Mouse (Mus musculus) embryonic facial prominence, embryonic 13.5 days (tissue): ENCODE data around the gene Olfr606. TPM values are rescaled to one million over a fixed set of nuclear protein-coding genes. Genes with fewer than 3 reads are reported as not detected.
"Not testable (repeated sequence)": the region's sequence is repeated elsewhere in the genome, so short reads cannot be mapped to it uniquely, and the experiment has no call there.

ENCODE experiments used
- ATAC-seq: fragments of 200-750 bp; cut with Nextera tagmentation; 2 replicates; pipeline ENCODE4 v1.8.0; 2017; ENCODE audit warnings: low read depth; ENCODE audit not compliant: insufficient number of reproducible peaks, insufficient read depth, low FRiP score, low TSS enrichment
- H3K27ac ChIP-seq: fragments of 300-500 bp; sonication (generic); 2 replicates; pipeline ENCODE4 v1.5.1; 2015; ENCODE audit warnings: moderate library complexity, mild to moderate bottlenecking, inconsistent platforms
- H3K27me3 ChIP-seq: fragments of 300-500 bp; sonication (generic); 2 replicates; pipeline ENCODE4 v1.6.1; 2015; ENCODE audit warnings: mild to moderate bottlenecking, inconsistent platforms
- H3K36me3 ChIP-seq: fragments of 300-500 bp; sonication (generic); 2 replicates; pipeline ENCODE4 v1.6.1; 2015; ENCODE audit warnings: mild to moderate bottlenecking, inconsistent platforms
- H3K4me1 ChIP-seq: fragments of 300-500 bp; sonication (generic); 2 replicates; pipeline ENCODE4 v1.6.1; 2015; ENCODE audit warnings: inconsistent platforms
- H3K4me2 ChIP-seq: fragments of 300-500 bp; sonication (generic); 2 replicates; pipeline ENCODE4 v1.6.1; 2015; ENCODE audit warnings: moderate library complexity, mild to moderate bottlenecking, inconsistent platforms
- H3K4me3 ChIP-seq: fragments of 300-500 bp; sonication (generic); 2 replicates; pipeline ENCODE4 v1.5.1; 2015; ENCODE audit warnings: mild to moderate bottlenecking, inconsistent platforms
- H3K9ac ChIP-seq: fragments of 300-500 bp; sonication (generic); 2 replicates; pipeline ENCODE4 v1.6.1; 2015; ENCODE audit warnings: mild to moderate bottlenecking, inconsistent platforms
- H3K9me3 ChIP-seq: fragments of 300-500 bp; sonication (generic); 2 replicates; pipeline ENCODE4 v1.6.1; 2016; ENCODE audit warnings: inconsistent platforms
- WGBS: fragments of 180-500 bp; shearing (Covaris S2); methylation state at CpG from one replicate; pipeline ENCODE4 v1.1.7; 2015; ENCODE audit warnings: mixed read lengths; 5-methylcytosine and 5-hydroxymethylcytosine counted together
- microRNA-seq: library from miRNA; unstranded; fragments of <30 nt; microRNA quantifications from one replicate; pipeline ENCODE4, GENCODE M21; 2016
- polyA plus RNA-seq: library from polyadenylated mRNA; unstranded; fragments of >200 nt; fragmentation: Nextera tagmentation; extraction: Ambion mirVana; gene quantifications from 2 replicates; pipeline ENCODE4 v1.2.1, GENCODE M21; 2015

Olfr606 gene
- not detected in 2 replicates for polyA plus RNA-seq

GRCm38 (mm10) chr7:103448746-103449145, at the start of gene Olfr606:
Gene Olfr606, plus strand, starts transcription at chr7:103449046.
- WGBS = 83% methylated on average over 2 of the region's 2 CpGs

GRCm38 (mm10) chr7:103406521-103407055, 42.3 kb upstream of the Olfr606 start:
- H3K9me3 ChIP-seq, ATAC-seq, H3K27me3 ChIP-seq, H3K27ac ChIP-seq, H3K9ac ChIP-seq, H3K4me1 ChIP-seq, H3K36me3 ChIP-seq, H3K4me2 ChIP-seq, H3K4me3 ChIP-seq: not testable (repeated sequence)
- WGBS = 68% methylated on average over 3 of the region's 3 CpGs

More at GRCm38 (mm10) chr7:103448746-103449145, at the start of gene Olfr606:
- H3K27me3 ChIP-seq = no peaks in the 10 kb centered on the region
- no peaks in the 10 kb centered on the region for H3K4me1 ChIP-seq
- ATAC-seq = no peak
- H3K4me3 ChIP-seq = no peak within 1 kb of the TSS
- H3K36me3 ChIP-seq = no peaks in the 10 kb centered on the region
- no peak within 1 kb of the TSS for H3K4me2 ChIP-seq
- no peak within 1 kb of the TSS for H3K9ac ChIP-seq
- no peak within 1 kb of the TSS for H3K27ac ChIP-seq
- H3K9me3 ChIP-seq = no peaks in the 10 kb centered on the region

- H3K4me1 ChIP-seq, H3K27me3 ChIP-seq, H3K4me2 ChIP-seq, H3K27ac ChIP-seq, ATAC-seq, H3K9me3 ChIP-seq, H3K9ac ChIP-seq, H3K4me3 ChIP-seq, H3K36me3 ChIP-seq: not testable (repeated sequence)
- WGBS = 68% methylated on average over 1 of the region's 1 CpGs
These were observed 34.1 kb upstream of the Olfr606 start, which contains the start of gene Usp17lc for GRCm38 (mm10) chr7:103414772-103415171. Gene Usp17lc, plus strand, starts transcription at chr7:103415072.

- Histone ChIP-seq H3K27ac (no peak within 1 kb of the TSS), H3K36me3 (no peaks in the 10 kb centered on the region), H3K27me3 (no peaks in the 10 kb centered on the region), H3K4me2 (no peak within 1 kb of the TSS), H3K9ac (no peak within 1 kb of the TSS), H3K4me3 (no peak within 1 kb of the TSS), H3K4me1 (no peaks in the 10 kb centered on the region), H3K9me3 (no peaks in the 10 kb centered on the region)
- WGBS = 85% methylated on average over 1 of the region's 1 CpGs
- no peak for ATAC-seq
These were observed 3.5 kb upstream of the Olfr606 start, which contains the start of gene Olfr605 for GRCm38 (mm10) chr7:103445339-103445738. Gene Olfr605, minus strand, starts transcription at chr7:103445439.

GRCm38 (mm10) chr7:103460590-103460989, 11.7 kb downstream of the Olfr606 start:
- Histone ChIP-seq H3K27ac (no peak overlapping the region), H3K27me3 (no peaks in the 10 kb centered on the region), H3K4me3 (no peak overlapping the region), H3K4me1 (no peaks in the 10 kb centered on the region), H3K9me3 (no peaks in the 10 kb centered on the region), H3K36me3 (no peaks in the 10 kb centered on the region), H3K9ac (no peak overlapping the region), H3K4me2 (no peak overlapping the region)
- ATAC-seq = no peak
- 86% methylated on average over 5 of the region's 5 CpGs for WGBS

- Histone ChIP-seq H3K9me3 (no peaks in the 10 kb centered on the region), H3K27me3 (no peaks in the 10 kb centered on the region), H3K4me3 (no peak within 1 kb of the TSS), H3K4me2 (no peak within 1 kb of the TSS), H3K27ac (no peak within 1 kb of the TSS), H3K36me3 (no peaks in the 10 kb centered on the region), H3K9ac (no peak within 1 kb of the TSS), H3K4me1 (no peaks in the 10 kb centered on the region)
- no peak for ATAC-seq
These were observed 20.7 kb downstream of the Olfr606 start, which contains the start of gene Olfr608 for GRCm38 (mm10) chr7:103469577-103469976. Gene Olfr608, plus strand, starts transcription at chr7:103469877.

- ATAC-seq, H3K4me1 ChIP-seq: not testable (repeated sequence)
These were observed 28.3 kb downstream of the Olfr606 start for GRCm38 (mm10) chr7:103477106-103477505.

GRCm38 (mm10) chr7:103497962-103498361, 49.1 kb downstream of the Olfr606 start, which contains the start of gene Olfr609:
Gene Olfr609, minus strand, starts transcription at chr7:103498062.
- ATAC-seq = no peak
- Histone ChIP-seq H3K9ac (no peak within 1 kb of the TSS), H3K4me3 (no peak within 1 kb of the TSS), H3K36me3 (no peaks in the 10 kb centered on the region), H3K9me3 (no peaks in the 10 kb centered on the region), H3K27ac (no peak within 1 kb of the TSS), H3K27me3 (no peaks in the 10 kb centered on the region), H3K4me1 (no peaks in the 10 kb centered on the region), H3K4me2 (no peak within 1 kb of the TSS)
- 77% methylated on average over 1 of the region's 1 CpGs for WGBS

More at GRCm38 (mm10) chr7:103477106-103477505, 28.3 kb downstream of the Olfr606 start:
- not testable (repeated sequence) for H3K9ac ChIP-seq, H3K4me2 ChIP-seq, H3K4me3 ChIP-seq, H3K9me3 ChIP-seq, H3K36me3 ChIP-seq, H3K27me3 ChIP-seq, H3K27ac ChIP-seq
- WGBS = 85% methylated on average over 9 of the region's 9 CpGs

Small RNA genes lying within 50 kb of the gene (microRNA-seq; reads per million reads assigned to microRNA genes)
- not detected for gene Gm25774

Other genes with a start within 250 kb of the Olfr606 start
- not detected in 2 replicates for gene Olfr593, start 237.2 kb upstream of the Olfr606 start, polyA plus RNA-seq
- 0.20 TPM in 1 of 2 replicates, not detected in the other for gene Olfr594, start 232.1 kb upstream of the Olfr606 start, polyA plus RNA-seq
- gene Usp17ld, start 196.5 kb upstream of the Olfr606 start, polyA plus RNA-seq = not detected in 2 replicates
- gene Olfr596, start 143.4 kb upstream of the Olfr606 start, polyA plus RNA-seq = not detected in 2 replicates
- not detected in 2 replicates for gene Olfr597, start 132.7 kb upstream of the Olfr606 start, polyA plus RNA-seq
- gene Olfr598, start 125.5 kb upstream of the Olfr606 start, polyA plus RNA-seq = not detected in 2 replicates
- gene Olfr599, start 113.1 kb upstream of the Olfr606 start, polyA plus RNA-seq = not detected in 2 replicates
- not detected in 2 replicates for gene Olfr600, start 99.4 kb upstream of the Olfr606 start, polyA plus RNA-seq
- gene Olfr601, start 86.4 kb upstream of the Olfr606 start, polyA plus RNA-seq = not detected in 2 replicates
- gene Olfr603, start 62.9 kb upstream of the Olfr606 start, polyA plus RNA-seq = not detected in 2 replicates
- not detected in 2 replicates for gene Usp17lc, start 34.0 kb upstream of the Olfr606 start, polyA plus RNA-seq
- not detected in 2 replicates for gene Olfr605, start 3.6 kb upstream of the Olfr606 start, polyA plus RNA-seq
- gene Olfr607, start 15.1 kb downstream of the Olfr606 start, polyA plus RNA-seq = not detected in 2 replicates
- not detected in 2 replicates for gene Olfr608, start 20.8 kb downstream of the Olfr606 start, polyA plus RNA-seq
- gene Olfr609, start 49.0 kb downstream of the Olfr606 start, polyA plus RNA-seq = not detected in 2 replicates
- gene Olfr610, start 63.1 kb downstream of the Olfr606 start, polyA plus RNA-seq = not detected in 2 replicates
- gene Olfr611, start 71.8 kb downstream of the Olfr606 start, polyA plus RNA-seq = not detected in 2 replicates
- gene Olfr612, start 93.7 kb downstream of the Olfr606 start, polyA plus RNA-seq = not detected in 2 replicates
- gene Olfr613, start 99.0 kb downstream of the Olfr606 start, polyA plus RNA-seq = not detected in 2 replicates
- gene Olfr615, start 107.0 kb downstream of the Olfr606 start, polyA plus RNA-seq = not detected in 2 replicates
- not detected in 2 replicates for gene Olfr616, start 120.1 kb downstream of the Olfr606 start, polyA plus RNA-seq
- gene Olfr617, start 124.0 kb downstream of the Olfr606 start, polyA plus RNA-seq = not detected in 2 replicates
- not detected in 2 replicates for gene Olfr618, start 141.1 kb downstream of the Olfr606 start, polyA plus RNA-seq
- gene Olfr619, start 151.5 kb downstream of the Olfr606 start, polyA plus RNA-seq = not detected in 2 replicates
- not detected in 2 replicates for gene Olfr620, start 163.5 kb downstream of the Olfr606 start, polyA plus RNA-seq
- gene Olfr622, start 193.7 kb downstream of the Olfr606 start, polyA plus RNA-seq = 0.18 and 0.22 TPM in 2 replicates
- gene Olfr623, start 214.7 kb downstream of the Olfr606 start, polyA plus RNA-seq = not detected in 2 replicates
- gene Olfr624, start 222.1 kb downstream of the Olfr606 start, polyA plus RNA-seq = 0.07 and 0.08 TPM in 2 replicates
- not detected in 2 replicates for gene Olfr625-ps1, start 233.7 kb downstream of the Olfr606 start, polyA plus RNA-seq